In genomic region chr11:72039599-72040386, GRCm38 (mm10) we compare ENCODE assay signal across 15 mouse cellular contexts. TPM values are rescaled to one million over a fixed set of nuclear protein-coding genes. Genes with fewer than 3 reads are reported as not detected.
DNase-seq lines count a peak whose midpoint lies in the region; ATAC-seq and TF ChIP-seq lines count a peak whose summit lies in the region.
"Had no signal": no experiment of that assay in that cellular context is flagged by ENCODE, and none has a peak within 500 bp of the region (broad histone marks: within the 10 kb centered on the region; RNA-seq: fewer than 3 reads in every experiment).

No protein-coding gene starts in this region.

- no peaks in the 10 kb centered on the region for H3K9me3 ChIP-seq in neural tube, embryonic 11.5 days (ENCODE audit: control insufficient read depth, low read length)
- H3K9me3 ChIP-seq in forebrain, embryonic 10.5 days: no peaks in the 10 kb centered on the region
- H3K9me3 ChIP-seq in hindbrain, postnatal 0 days (ENCODE audit: low read length): no peaks in the 10 kb centered on the region
- H3K9me3 ChIP-seq: lung, embryonic 15.5 days had no signal

- H3K9ac ChIP-seq in neural tube, embryonic 11.5 days (ENCODE audit: low read length): peak overlapping the region; percentile 4; the same call in 1 of the 2 replicates
- H3K9ac ChIP-seq in hindbrain, postnatal 0 days (replicated peaks; ENCODE audit: low read length): peak overlapping the region; percentile 43; the same call in 1 of the 2 replicates
- H3K9ac ChIP-seq: lung, embryonic 15.5 days had no signal

- no peak overlapping the region for H3K4me3 ChIP-seq in neural tube, embryonic 11.5 days (ENCODE audit: low read depth, low read length)
- H3K4me3 ChIP-seq in forebrain, embryonic 10.5 days: peak overlapping the region; percentile 27
- peak overlapping the region; percentile 6; the same call in 1 of the 2 replicates for H3K4me3 ChIP-seq in hindbrain, postnatal 0 days (ENCODE audit: low read length)
- H3K4me3 ChIP-seq: lung, embryonic 15.5 days had no signal

- H3K4me2 ChIP-seq in neural tube, embryonic 11.5 days (ENCODE audit: low read depth): peak overlapping the region; percentile 9; the same call in 1 of the 2 replicates
- H3K4me2 ChIP-seq in hindbrain, postnatal 0 days (ENCODE audit: low read depth, low read length): peak overlapping the region; percentile 43
- H3K4me2 ChIP-seq: lung, embryonic 15.5 days had no signal

- peaks cover 23% of the 10 kb centered on the region for H3K4me1 ChIP-seq in neural tube, embryonic 11.5 days (ENCODE audit: control insufficient read depth, insufficient read depth, low read length)
- H3K4me1 ChIP-seq in forebrain, embryonic 10.5 days: peaks cover 74% of the 10 kb centered on the region
- peaks cover 20% of the 10 kb centered on the region for H3K4me1 ChIP-seq in hindbrain, postnatal 0 days (ENCODE audit: insufficient read depth, low read length)

- WGBS in neural tube, embryonic 11.5 days: 40% methylated on average over 16 of the region's 16 CpGs
- 46% methylated on average over 16 of the region's 16 CpGs for WGBS in forebrain, embryonic 10.5 days
- 17% methylated on average over 16 of the region's 16 CpGs for WGBS in hindbrain, postnatal 0 days

- no peak overlapping the region for H3K27ac ChIP-seq in neural tube, embryonic 11.5 days (ENCODE audit: low read depth, low read length)
- peak overlapping the region; percentile 65 for H3K27ac ChIP-seq in forebrain, embryonic 10.5 days
- H3K27ac ChIP-seq in hindbrain, postnatal 0 days: peak overlapping the region; percentile 45
- H3K27ac ChIP-seq: lung, embryonic 15.5 days had no signal

- DNase-seq in neural tube, embryonic 11.5 days (ENCODE audit: low spot score): no peak
- DNase-seq in neural tube, embryonic 10.5 days (ENCODE audit: extremely low spot score, low spot score): no peak
- DNase-seq in forebrain, embryonic 10.5 days (ENCODE audit: extremely low spot score, low spot score): no peak
- peak; percentile 69 for DNase-seq in hindbrain, postnatal 0 days (ENCODE audit: low spot score)
- peak; percentile 46 for DNase-seq in telencephalon, adult 2 months (ENCODE audit: low read depth, low spot score)
- DNase-seq in gastrocnemius, postnatal 4 days (ENCODE audit: low spot score in 2 of 2): no peak
- DNase-seq: adrenal gland, adult 2 months; cerebellum, adult 11 months; heart, postnatal 14 days; kidney, postnatal 4 days; left cerebral cortex, postnatal 4 days; thymus, postnatal 25 days had no signal

- no peaks in the 10 kb centered on the region for H3K36me3 ChIP-seq in neural tube, embryonic 11.5 days (ENCODE audit: control insufficient read depth, insufficient read depth, low read length)
- H3K36me3 ChIP-seq in forebrain, embryonic 10.5 days (replicated peaks): peaks cover 15% of the 10 kb centered on the region
- H3K36me3 ChIP-seq in hindbrain, postnatal 0 days (ENCODE audit: insufficient read depth, low read length): no peaks in the 10 kb centered on the region

- H3K27me3 ChIP-seq in neural tube, embryonic 11.5 days (ENCODE audit: control insufficient read depth, insufficient read depth, low read length): no peaks in the 10 kb centered on the region
- peaks cover 19% of the 10 kb centered on the region; the same call in 1 of the 2 replicates for H3K27me3 ChIP-seq in forebrain, embryonic 10.5 days (ENCODE audit: poor library complexity, severe bottlenecking)
- no peaks in the 10 kb centered on the region for H3K27me3 ChIP-seq in hindbrain, postnatal 0 days (ENCODE audit: insufficient read depth, low read length)

- ATAC-seq in neural tube, embryonic 11.5 days (ENCODE audit: insufficient read depth, low FRiP score, low TSS enrichment): 0 out of 2 replicates have a peak, but pooled peaks have one; percentile 15
- peak; percentile 25 for ATAC-seq in hindbrain, postnatal 0 days
- ATAC-seq in granulocyte monocyte progenitor cell, adult 5-6 weeks (replicated peaks; ENCODE audit: poor library complexity, severe bottlenecking): no peak

- no peak for TF ChIP-seq CTCF in hindbrain, postnatal 0 days (IDR thresholded peaks at IDR 0.05; ENCODE audit: low read depth)

RNA-seq across cellular contexts. Expression of gene Pimreg, which starts 2.0 kb away (rescaled TPM):
- polyA plus RNA-seq in neural tube, embryonic 11.5 days (2014; fragmentation: Nextera tagmentation; extraction: Ambion mirVana): 158 and 169 TPM in 2 replicates
- polyA plus RNA-seq in forebrain, embryonic 10.5 days (2016; fragmentation: Nextera tagmentation; extraction: Ambion mirVana): 265 and 279 TPM in 2 replicates
- total RNA-seq in hindbrain, postnatal 0 days (2014; rRNA removed): 18.7 and 22.8 TPM in 2 replicates
- polyA plus RNA-seq in hindbrain, postnatal 0 days (2015; fragmentation: Nextera tagmentation; extraction: Ambion mirVana): 23.9 and 27.8 TPM in 2 replicates
- 7.5 and 14.4 TPM in 2 replicates for total RNA-seq in granulocyte monocyte progenitor cell, adult 5-6 weeks (2014; fragmentation: Nextera tagmentation)
- total RNA-seq in granulocyte monocyte progenitor cell, adult 5-6 weeks (2017): 12.4 and 17.0 TPM in 2 replicates
- 10 to 100 TPM; 21.3 to 30.0 TPM for total RNA-seq in gastrocnemius, postnatal 4 days (2021)
- total RNA-seq: neutrophil, adult 5-6 weeks had no signal

RNA-seq across cellular contexts. Expression of gene Aipl1, which starts 2.5 kb away (rescaled TPM):
- polyA plus RNA-seq in neural tube, embryonic 11.5 days (2014; fragmentation: Nextera tagmentation; extraction: Ambion mirVana): 0.09 and 0.23 TPM in 2 replicates
- polyA plus RNA-seq in forebrain, embryonic 10.5 days (2016; fragmentation: Nextera tagmentation; extraction: Ambion mirVana): 0.64 and 0.66 TPM in 2 replicates
- total RNA-seq in hindbrain, postnatal 0 days (2014; rRNA removed): 0.07 TPM in 1 of 2 replicates, not detected in the other
- polyA plus RNA-seq in hindbrain, postnatal 0 days (2015; fragmentation: Nextera tagmentation; extraction: Ambion mirVana): 0.34 and 0.42 TPM in 2 replicates
- not detected in 2 replicates for total RNA-seq in granulocyte monocyte progenitor cell, adult 5-6 weeks (2014; fragmentation: Nextera tagmentation)
- total RNA-seq in granulocyte monocyte progenitor cell, adult 5-6 weeks (2017): 0.41 and 1.1 TPM in 2 replicates
- total RNA-seq in gastrocnemius, postnatal 4 days (2021): under 1 TPM; 0.26 to 0.29 TPM
- total RNA-seq: adrenal gland, adult 2 months; heart, postnatal 14 days; neutrophil, adult 5-6 weeks had no signal

Comparison
In these comparisons a context has a peak if more than half of its experiments do, and no peak if none do; other contexts are left out.
1. DNase-seq: peak in hindbrain, postnatal 0 days (single experiment) and telencephalon, adult 2 months (single experiment); none in neural tube, embryonic 11.5 days (single experiment), neural tube, embryonic 10.5 days (single experiment), forebrain, embryonic 10.5 days (single experiment) and gastrocnemius, postnatal 4 days (0 of 2).